Mouse (Mus musculus) gastrocnemius, postnatal 10 days (tissue): ENCODE data around the gene Oscar. TPM values are rescaled to one million over a fixed set of nuclear protein-coding genes. Genes with fewer than 3 reads are reported as not detected.
A peak's percentile ranks its signal among the peaks of the same experiment; 100 is the strongest.

Experiments
- DNase-seq: peaks from one replicate; pipeline ENCODE4 v3.0.0; 2021; ENCODE audit warnings: mixed read lengths
- long read RNA-seq, 2 experiments: library from polyadenylated mRNA; stranded (forward); transcript quantifications; one replicate each; pipeline ENCODE4 v2.0.0; 2021
- total RNA-seq, 2 experiments: library from RNA; stranded (reverse); gene quantifications; 2 replicates each; pipeline ENCODE4 v1.2.3; 2021

The Oscar gene
- 1 to 10 TPM in 1 of 2 experiments, not detected in 1; 1.0 TPM for total RNA-seq
- long read RNA-seq, experiment 1, partial matches to known transcripts, result 0 of 1 reads
- long read RNA-seq, experiment 1, other reads (novel, unspliced or antisense), result 1 of 1 reads
- long read RNA-seq, experiment 2, result 0 reads

- DNase-seq, result no peak
Observed at GRCm38 (mm10) chr7:3616057-3616388, at the start of gene Oscar. TSS of gene Oscar (minus strand) at chr7:3616157.

- DNase-seq, result peak; percentile 92
Observed at GRCm38 (mm10) chr7:3665215-3666114, 49.5 kb upstream of the Oscar start, which contains the start of gene Leng1. TSS of gene Leng1 (minus strand) at chr7:3665840.

- DNase-seq, result no peak
Observed at GRCm38 (mm10) chr7:3664524-3665214, 48.7 kb upstream of the Oscar start.

GRCm38 (mm10) chr7:3658578-3658977 lies 42.6 kb upstream of the Oscar start:
- DNase-seq, result no peak

- DNase-seq, result no peak
Observed at GRCm38 (mm10) chr7:3656966-3657365, 41.0 kb upstream of the Oscar start.

GRCm38 (mm10) chr7:3646641-3647040 lies 30.7 kb upstream of the Oscar start:
- no peak for DNase-seq

GRCm38 (mm10) chr7:3646188-3646587 lies 30.2 kb upstream of the Oscar start:
- DNase-seq, result no peak

GRCm38 (mm10) chr7:3645488-3646025 lies 29.6 kb upstream of the Oscar start:
- no peak for DNase-seq

GRCm38 (mm10) chr7:3644672-3645487 lies 28.9 kb upstream of the Oscar start, which contains the start of gene Cnot3:
TSS of gene Cnot3 (plus strand) at chr7:3645268.
- DNase-seq, result peak; percentile 94

GRCm38 (mm10) chr7:3644348-3644671 lies 28.4 kb upstream of the Oscar start:
- peak; percentile 74 for DNase-seq

- DNase-seq, result no peak
Observed at GRCm38 (mm10) chr7:3643843-3644242, 27.9 kb upstream of the Oscar start.

GRCm38 (mm10) chr7:3643412-3643811 lies 27.5 kb upstream of the Oscar start:
- no peak for DNase-seq

- no peak for DNase-seq
Observed at GRCm38 (mm10) chr7:3630478-3630815, 14.5 kb upstream of the Oscar start.

- peak; percentile 84 for DNase-seq
Observed at GRCm38 (mm10) chr7:3629543-3630477, 13.9 kb upstream of the Oscar start, which contains the start of the genes Tfpt and Prpf31. TSS of gene Tfpt (minus strand) at chr7:3629929. TSS of gene Prpf31 (plus strand) at chr7:3629985.

- no peak for DNase-seq
Observed at GRCm38 (mm10) chr7:3629030-3629429, 13.1 kb upstream of the Oscar start.

- DNase-seq, result peak; percentile 82
Observed at GRCm38 (mm10) chr7:3617242-3617995, 1.5 kb upstream of the Oscar start, which contains the start of gene Ndufa3. TSS of gene Ndufa3 (plus strand) at chr7:3617373.

- DNase-seq, result no peak
Observed at GRCm38 (mm10) chr7:3616389-3617241, 658 bp upstream of the Oscar start.

GRCm38 (mm10) chr7:3614021-3614420 lies 1.9 kb downstream of the Oscar start:
- no peak for DNase-seq

GRCm38 (mm10) chr7:3611006-3611405 lies 5.0 kb downstream of the Oscar start:
- DNase-seq, result no peak
